Mouse (Mus musculus) kidney, adult 2 months (tissue): ENCODE results near the gene Unc5c. TPM values are rescaled to one million over a fixed set of nuclear protein-coding genes. Genes with fewer than 3 reads are reported as not detected.

Experiments used
- DNase-seq: peaks from one replicate; pipeline ENCODE4 v3.0.0; 2021
- H3K27ac ChIP-seq: fragments of 200-500 bp; 2 replicates; pipeline ENCODE4 v1.5.1; 2012; ENCODE audit warnings: low read depth, low read length, control low read depth, inconsistent platforms; ENCODE audit not compliant: insufficient read depth
- H3K27me3 ChIP-seq: fragments of 200-500 bp; replicated peaks from 2 replicates; pipeline ENCODE4 v1.6.1; 2012; ENCODE audit warnings: mild to moderate bottlenecking, moderate library complexity, low read length, inconsistent platforms; ENCODE audit not compliant: control insufficient read depth, insufficient read depth
- H3K36me3 ChIP-seq: fragments of 200-500 bp; 2 replicates; pipeline ENCODE4 v1.6.1; 2012; ENCODE audit warnings: mild to moderate bottlenecking, moderate library complexity, low read length, inconsistent platforms; ENCODE audit not compliant: control insufficient read depth, insufficient read depth
- H3K4me1 ChIP-seq: fragments of 200-500 bp; 2 replicates; pipeline ENCODE4 v1.6.1; 2011; ENCODE audit warnings: low read length; ENCODE audit not compliant: control insufficient read depth, insufficient read depth
- H3K4me3 ChIP-seq: fragments of 200-500 bp; 2 replicates; pipeline ENCODE4 v1.5.1; 2011; ENCODE audit warnings: mild to moderate bottlenecking, low read depth, low read length, control low read depth; ENCODE audit not compliant: insufficient read depth
- CTCF ChIP-seq: fragments of 200-500 bp; conservative IDR thresholded peaks from 2 replicates; pipeline ENCODE4 v1.5.1; 2011; ENCODE audit warnings: low read depth, mild to moderate bottlenecking, control low read depth, low read length, moderate library complexity, mixed read lengths; ENCODE audit not compliant: insufficient read depth, insufficient read length
- POLR2A ChIP-seq: fragments of 200-500 bp; IDR thresholded peaks from one replicate; pipeline ENCODE4 v1.6.1; 2011; ENCODE audit warnings: low read depth, low read length, control low read depth
- WGBS: fragments of 180-500 bp; shearing (Covaris S2); methylation state at CpG from one replicate; pipeline ENCODE4 v1.1.7; 2018; 5-methylcytosine and 5-hydroxymethylcytosine counted together
- polyA plus RNA-seq: library from polyadenylated mRNA; depleted of rRNA; stranded (reverse); fragments of >200 nt; gene quantifications from 2 replicates; pipeline ENCODE4 v1.2.3, GENCODE M21; 2012

Gene Unc5c
- polyA plus RNA-seq, 1 experiment: 2.3 TPM

DNA sequence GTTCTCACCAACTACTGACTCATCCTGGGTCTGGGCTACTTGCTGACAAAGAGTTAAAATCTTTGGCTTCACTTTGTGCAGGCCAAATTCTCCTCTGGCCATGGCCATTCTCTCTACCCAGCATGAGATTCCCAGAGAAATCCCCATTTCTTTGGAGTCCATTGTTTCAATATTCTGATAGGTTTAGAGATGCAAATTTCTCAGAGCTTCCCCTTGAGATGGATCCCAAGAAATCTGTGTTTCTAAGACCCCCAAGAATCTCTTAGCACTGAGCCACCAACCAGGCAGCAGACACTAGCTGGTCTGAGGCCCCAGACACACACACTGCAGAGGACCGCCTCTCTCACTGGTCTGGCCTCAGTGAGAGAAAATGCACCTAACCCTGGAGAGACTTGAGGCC is 384.2 kb downstream of the Unc5c start:
- Histone ChIP-seq H3K4me3 (no peak overlapping the region), H3K27ac (no peak overlapping the region), H3K27me3 (no peaks in the 10 kb centered on the region), H3K36me3 (no peaks in the 10 kb centered on the region), H3K4me1 (peaks cover 3% of the 10 kb centered on the region; the same call in 1 of the 2 replicates)
- 87% methylated on average over 1 of the region's 1 CpGs for WGBS
- DNase-seq: no peak
- TF ChIP-seq POLR2A: no peak
- TF ChIP-seq CTCF: no peak

DNA sequence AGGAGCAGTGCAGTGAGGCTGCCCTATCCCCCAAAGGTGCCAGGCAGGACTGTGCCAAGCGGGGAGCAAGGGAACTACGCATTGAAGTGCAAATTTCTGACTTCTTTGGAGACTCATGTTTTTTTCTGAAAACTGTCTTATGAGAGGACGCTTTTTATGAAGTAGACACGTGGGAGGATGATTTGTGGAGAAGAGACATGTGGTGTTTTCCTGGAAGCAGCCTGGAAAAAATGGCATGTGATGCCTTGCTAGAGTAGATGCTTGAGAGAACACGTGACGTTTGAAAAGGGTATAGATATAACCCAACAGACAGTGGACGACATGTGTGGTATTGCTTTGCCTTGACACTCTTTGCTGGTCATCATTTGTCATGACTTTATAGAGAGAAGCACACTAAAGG is 385.1 kb downstream of the Unc5c start:
- Histone ChIP-seq H3K27me3 (no peaks in the 10 kb centered on the region), H3K4me1 (peaks cover 3% of the 10 kb centered on the region; the same call in 1 of the 2 replicates), H3K36me3 (no peaks in the 10 kb centered on the region), H3K4me3 (no peak overlapping the region), H3K27ac (no peak overlapping the region)
- TF ChIP-seq CTCF (no peak), POLR2A (no peak)
- no peak for DNase-seq
- WGBS: 67% methylated on average over 7 of the region's 7 CpGs

GRCm38 (mm10) chr3:141854339-141854738 is 389.3 kb downstream of the Unc5c start:
- H3K27ac ChIP-seq: no peak overlapping the region
- WGBS: 82% methylated on average over 4 of the region's 4 CpGs
- no peak for DNase-seq

GRCm38 (mm10) chr3:141857123-141857522 is 392.1 kb downstream of the Unc5c start:
- no peak for DNase-seq
- no peak overlapping the region for H3K27ac ChIP-seq
- no peaks in the 10 kb centered on the region for H3K36me3 ChIP-seq
- no peaks in the 10 kb centered on the region for H3K27me3 ChIP-seq
- TF ChIP-seq CTCF: no peak
- TF ChIP-seq POLR2A: no peak
- no peak overlapping the region for H3K4me3 ChIP-seq
- peaks cover 3% of the 10 kb centered on the region; the same call in 1 of the 2 replicates for H3K4me1 ChIP-seq
- 91% methylated on average over 8 of the region's 8 CpGs for WGBS

More at GRCm38 (mm10) chr3:141854339-141854738, 389.3 kb downstream of the Unc5c start:
- TF ChIP-seq CTCF (no peak), POLR2A (no peak)
- Histone ChIP-seq H3K36me3 (no peaks in the 10 kb centered on the region), H3K4me3 (no peak overlapping the region), H3K27me3 (no peaks in the 10 kb centered on the region), H3K4me1 (peaks cover 3% of the 10 kb centered on the region; the same call in 1 of the 2 replicates)

- Histone ChIP-seq H3K27me3 (no peaks in the 10 kb centered on the region), H3K4me1 (no peaks in the 10 kb centered on the region), H3K36me3 (no peaks in the 10 kb centered on the region), H3K4me3 (no peak overlapping the region), H3K27ac (no peak overlapping the region)
- 17% methylated on average over 13 of the region's 13 CpGs for WGBS
- DNase-seq: peak; percentile 58
- TF ChIP-seq CTCF: peak; percentile 75
- no peak for TF ChIP-seq POLR2A
Observed at GRCm38 (mm10) chr3:141862816-141863461, 397.9 kb downstream of the Unc5c start.

DNA sequence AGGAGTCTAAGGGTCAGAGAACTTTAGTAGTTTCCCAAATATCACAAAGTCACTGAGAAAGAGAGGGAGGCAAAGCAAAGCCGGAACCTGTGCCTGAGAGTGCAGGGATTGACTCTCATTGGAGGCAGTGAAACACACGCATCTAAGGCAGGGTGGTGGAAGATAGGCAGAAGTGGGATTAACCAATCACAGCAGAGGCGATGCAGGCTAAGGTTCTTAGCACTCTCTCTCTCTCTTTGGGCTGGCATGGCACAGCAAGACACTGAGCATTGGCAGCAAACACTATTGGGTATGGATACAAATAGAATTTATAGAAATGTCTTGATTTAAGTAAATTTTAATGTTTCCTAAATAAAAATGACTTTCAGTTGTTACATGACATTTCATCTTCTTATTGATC is 406.8 kb downstream of the Unc5c start:
- Histone ChIP-seq H3K27ac (no peak overlapping the region), H3K27me3 (no peaks in the 10 kb centered on the region), H3K4me1 (no peaks in the 10 kb centered on the region), H3K36me3 (no peaks in the 10 kb centered on the region), H3K4me3 (no peak overlapping the region)
- TF ChIP-seq CTCF (no peak), POLR2A (no peak)
- WGBS: 83% methylated on average over 3 of the region's 3 CpGs
- no peak for DNase-seq

- 78% methylated on average over 10 of the region's 10 CpGs for WGBS
- Histone ChIP-seq H3K27ac (no peak overlapping the region), H3K27me3 (no peaks in the 10 kb centered on the region), H3K36me3 (no peaks in the 10 kb centered on the region), H3K4me1 (no peaks in the 10 kb centered on the region), H3K4me3 (no peak overlapping the region)
- TF ChIP-seq CTCF (no peak), POLR2A (no peak)
- DNase-seq: no peak
Observed at GRCm38 (mm10) chr3:141872337-141873042, 407.5 kb downstream of the Unc5c start.
